Mouse (Mus musculus) CD4-positive helper T cell, adult 2 months (primary cell): ENCODE data around the gene Mrpl44.

Source experiments
- DNase-seq: peaks from one replicate; pipeline ENCODE4 v3.0.0-alpha.2; 2012; ENCODE audit warnings: low read depth, missing footprints, low spot score

Mrpl44 gene

GRCm38 (mm10) chr1:79762282-79763250 lies 13.3 kb upstream of the Mrpl44 start:
- DNase-seq = peak; percentile 16

- DNase-seq = no peak
These were observed 11.8 kb upstream of the Mrpl44 start for GRCm38 (mm10) chr1:79764031-79764430.

GRCm38 (mm10) chr1:79764483-79764882 lies 11.3 kb upstream of the Mrpl44 start:
- no peak for DNase-seq

- no peak for DNase-seq
These were observed 7.6 kb upstream of the Mrpl44 start for GRCm38 (mm10) chr1:79768231-79768630.

GRCm38 (mm10) chr1:79774164-79774780 lies 1.5 kb upstream of the Mrpl44 start:
- no peak for DNase-seq

- no peak for DNase-seq
These were observed 2.2 kb downstream of the Mrpl44 start for GRCm38 (mm10) chr1:79778011-79778410.

- DNase-seq = peak; percentile 8
These were observed 6.6 kb downstream of the Mrpl44 start for GRCm38 (mm10) chr1:79782433-79782832.

- no peak for DNase-seq
These were observed 10.6 kb downstream of the Mrpl44 start for GRCm38 (mm10) chr1:79786267-79786927.

GRCm38 (mm10) chr1:79797084-79797483 lies 21.3 kb downstream of the Mrpl44 start:
- no peak for DNase-seq

- no peak for DNase-seq
These were observed 27.1 kb downstream of the Mrpl44 start for GRCm38 (mm10) chr1:79802858-79803427.

- no peak for DNase-seq
These were observed 27.8 kb downstream of the Mrpl44 start for GRCm38 (mm10) chr1:79803614-79804013.

- DNase-seq = no peak
These were observed 31.0 kb downstream of the Mrpl44 start for GRCm38 (mm10) chr1:79806865-79807264.

- no peak for DNase-seq
These were observed 33.6 kb downstream of the Mrpl44 start for GRCm38 (mm10) chr1:79809447-79809846.

GRCm38 (mm10) chr1:79815446-79815845 lies 39.6 kb downstream of the Mrpl44 start:
- no peak for DNase-seq

- no peak for DNase-seq
These were observed 43.6 kb downstream of the Mrpl44 start for GRCm38 (mm10) chr1:79819296-79819879.

- DNase-seq = no peak
These were observed 47.1 kb downstream of the Mrpl44 start for GRCm38 (mm10) chr1:79822806-79823525.

- no peak for DNase-seq
These were observed 48.3 kb downstream of the Mrpl44 start for GRCm38 (mm10) chr1:79823951-79824633.
